Mouse (Mus musculus): ENCODE measurements around the gene Rps6kb2.
A peak's percentile ranks its signal among the peaks of the same experiment; 100 is the strongest.

The Rps6kb2 gene

DNA sequence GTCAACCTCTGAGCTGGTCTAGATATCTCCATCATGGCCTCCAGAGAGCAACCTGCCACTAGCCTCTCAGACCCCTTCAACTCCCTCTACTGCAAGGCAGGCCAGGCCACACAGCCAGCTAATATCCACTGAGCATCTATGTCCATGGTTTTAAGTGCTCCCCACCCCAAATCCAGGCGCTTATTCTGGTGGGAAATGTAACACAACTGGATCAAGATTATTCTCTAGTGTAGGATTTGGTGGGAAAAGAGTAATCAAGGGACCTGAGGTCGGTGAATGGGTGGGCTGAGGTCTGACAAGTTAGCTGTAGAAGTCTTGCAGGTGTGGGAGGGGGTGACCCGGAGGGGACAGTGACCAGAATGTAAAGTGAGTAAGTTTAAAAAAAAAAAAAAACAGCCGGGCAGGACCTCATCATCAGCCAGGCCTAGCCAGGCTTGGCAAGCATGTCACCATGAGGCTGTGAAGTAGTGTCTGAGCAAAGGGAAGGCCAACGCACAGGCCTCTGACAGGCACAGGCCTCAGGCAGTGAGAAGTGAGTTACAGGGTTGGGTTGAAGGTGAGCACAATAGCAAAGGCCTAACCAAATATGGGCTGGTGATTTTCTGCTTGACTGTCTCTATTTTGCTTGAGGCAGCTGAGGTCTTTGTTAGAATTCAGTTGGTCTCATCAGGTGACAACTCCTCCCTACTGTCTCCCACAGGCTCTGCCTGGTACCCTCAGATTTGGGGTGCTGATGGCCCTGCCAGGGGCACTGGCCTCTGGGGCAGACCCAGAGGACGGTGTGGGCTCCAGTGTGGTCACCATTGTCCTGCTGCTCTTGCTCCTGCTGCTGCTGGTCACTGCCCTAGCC lies 7.7 kb downstream of the Rps6kb2 start:
- DNase-seq (ENCODE audit: low spot score in 2 of 2) = no peak

DNA sequence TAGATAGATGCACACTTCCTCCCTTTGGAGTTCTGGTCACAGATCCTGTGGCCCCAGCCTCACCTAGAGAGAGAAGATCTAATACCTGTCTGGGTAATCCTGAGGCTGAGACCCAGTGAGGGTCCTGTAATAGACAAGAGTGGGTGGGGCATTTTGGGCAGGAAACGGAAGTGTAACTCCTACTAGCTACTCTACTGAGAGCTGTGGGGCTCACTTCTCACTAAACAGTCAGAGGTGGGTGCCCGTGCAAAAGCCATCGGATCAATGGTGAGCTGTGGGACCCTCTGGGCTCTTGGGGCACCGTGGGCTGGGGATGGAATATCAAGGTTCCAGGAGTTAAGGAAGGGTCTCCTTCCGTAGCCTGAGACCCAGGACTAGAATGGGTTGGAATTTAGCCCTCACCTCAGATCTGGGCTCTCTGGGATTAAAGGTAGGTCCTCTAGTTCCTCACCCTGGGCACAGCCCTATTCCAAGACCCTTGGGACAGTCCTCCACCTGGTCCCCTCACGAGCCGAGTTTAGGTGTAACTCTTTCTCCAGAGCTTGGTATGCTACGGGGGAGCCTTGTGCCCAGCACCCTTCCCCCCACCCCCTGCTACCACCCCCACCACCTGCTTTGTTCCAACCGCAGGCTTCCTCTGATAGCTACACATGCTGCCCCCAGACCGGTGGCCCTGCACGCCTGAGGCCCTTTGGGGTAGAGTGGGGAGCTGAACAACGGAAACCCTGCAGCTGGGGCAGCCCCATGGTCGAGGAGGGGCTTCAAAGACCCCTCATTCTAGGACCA lies 8.5 kb downstream of the Rps6kb2 start:
- DNase-seq (ENCODE audit: low spot score in 2 of 2) = no peak

DNA sequence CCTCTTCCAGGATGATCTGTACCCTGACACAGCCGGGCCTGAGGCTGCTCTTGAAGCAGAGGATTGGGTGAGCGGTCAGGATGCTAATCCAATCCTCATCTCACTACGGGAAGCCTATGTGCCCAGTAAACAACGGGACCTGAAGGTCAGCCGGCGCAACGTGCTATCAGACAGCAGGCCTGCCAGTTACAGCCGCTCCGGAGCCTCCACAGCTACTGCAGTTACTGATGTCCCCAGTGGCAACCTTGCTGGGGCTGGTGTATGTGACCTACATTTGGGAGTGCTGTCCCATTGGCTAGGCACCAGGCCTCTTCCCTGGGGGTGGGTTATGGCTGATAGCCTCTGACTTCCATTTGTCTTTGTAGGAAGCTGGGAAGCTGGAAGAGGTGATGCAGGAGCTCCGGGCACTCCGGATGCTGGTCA lies 9.9 kb downstream of the Rps6kb2 start, which contains the start of gene Ptprcap:
Ptprcap (plus strand) TSS at position 373 of the 423 bp plus-strand sequence.
- no peak for DNase-seq (ENCODE audit: low spot score in 2 of 2)

DNA sequence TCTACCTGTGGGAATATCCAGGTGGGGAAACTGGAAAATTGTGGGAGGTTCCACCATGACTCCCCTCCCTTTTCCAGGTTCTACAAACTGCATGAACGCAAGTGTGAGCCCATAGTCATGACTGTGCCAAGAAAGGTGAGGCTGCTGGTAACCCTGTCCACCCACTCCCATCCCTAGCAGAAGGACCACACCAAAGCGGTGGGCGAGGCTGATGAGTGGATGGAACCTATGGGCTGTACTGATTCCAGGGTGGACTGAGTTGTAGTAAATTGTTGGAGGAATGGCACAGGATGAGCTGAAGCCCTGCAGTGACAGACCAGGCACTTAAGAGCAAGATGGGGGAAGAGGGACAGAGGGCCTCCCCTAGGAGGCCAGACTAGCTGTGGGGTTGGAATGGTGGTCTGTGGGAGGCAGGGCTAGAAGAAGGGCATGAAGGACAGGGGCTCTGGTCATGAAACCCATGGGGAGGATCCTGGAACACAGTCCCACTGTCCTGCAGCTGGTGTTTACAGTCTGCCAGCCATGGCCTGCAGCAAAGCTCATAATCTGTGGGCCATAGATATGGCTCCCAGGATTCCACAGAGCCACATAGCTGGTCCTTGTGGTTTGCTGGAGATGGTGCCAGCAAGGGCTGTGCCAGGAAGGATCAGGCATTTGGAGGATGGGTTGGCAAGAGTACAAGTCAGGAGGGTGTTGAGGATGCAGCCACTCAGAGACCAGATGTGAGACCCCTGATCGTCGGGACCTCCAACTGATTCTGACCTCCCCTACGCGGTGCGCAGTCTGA lies 10.5 kb downstream of the Rps6kb2 start:
- no peak for DNase-seq (ENCODE audit: low spot score in 2 of 2)

DNA sequence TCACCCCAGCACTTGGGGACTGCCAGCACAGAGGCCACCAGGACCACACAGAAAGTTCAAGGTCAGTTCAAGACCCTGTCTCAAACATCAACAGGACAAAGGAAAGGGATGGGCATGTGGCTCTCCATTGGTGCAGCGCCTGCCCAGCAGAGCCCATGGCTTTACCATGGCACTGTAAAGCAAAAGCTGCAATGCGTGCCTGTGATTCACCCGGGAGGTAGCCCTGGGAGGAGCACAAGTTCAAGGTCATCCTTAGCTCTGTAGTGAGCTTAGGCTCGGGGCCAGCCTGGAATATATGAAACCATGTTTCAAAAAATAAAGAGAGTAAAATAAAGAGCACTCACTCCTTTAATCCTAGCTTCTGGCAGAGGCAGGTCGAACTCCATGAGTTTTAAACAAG lies 11.3 kb downstream of the Rps6kb2 start:
- no peak for DNase-seq (ENCODE audit: low spot score in 2 of 2)

GRCm38 (mm10) chr19:4151488-4151860 lies 11.7 kb downstream of the Rps6kb2 start:
- DNase-seq (ENCODE audit: low spot score in 2 of 2) = no peak

DNA sequence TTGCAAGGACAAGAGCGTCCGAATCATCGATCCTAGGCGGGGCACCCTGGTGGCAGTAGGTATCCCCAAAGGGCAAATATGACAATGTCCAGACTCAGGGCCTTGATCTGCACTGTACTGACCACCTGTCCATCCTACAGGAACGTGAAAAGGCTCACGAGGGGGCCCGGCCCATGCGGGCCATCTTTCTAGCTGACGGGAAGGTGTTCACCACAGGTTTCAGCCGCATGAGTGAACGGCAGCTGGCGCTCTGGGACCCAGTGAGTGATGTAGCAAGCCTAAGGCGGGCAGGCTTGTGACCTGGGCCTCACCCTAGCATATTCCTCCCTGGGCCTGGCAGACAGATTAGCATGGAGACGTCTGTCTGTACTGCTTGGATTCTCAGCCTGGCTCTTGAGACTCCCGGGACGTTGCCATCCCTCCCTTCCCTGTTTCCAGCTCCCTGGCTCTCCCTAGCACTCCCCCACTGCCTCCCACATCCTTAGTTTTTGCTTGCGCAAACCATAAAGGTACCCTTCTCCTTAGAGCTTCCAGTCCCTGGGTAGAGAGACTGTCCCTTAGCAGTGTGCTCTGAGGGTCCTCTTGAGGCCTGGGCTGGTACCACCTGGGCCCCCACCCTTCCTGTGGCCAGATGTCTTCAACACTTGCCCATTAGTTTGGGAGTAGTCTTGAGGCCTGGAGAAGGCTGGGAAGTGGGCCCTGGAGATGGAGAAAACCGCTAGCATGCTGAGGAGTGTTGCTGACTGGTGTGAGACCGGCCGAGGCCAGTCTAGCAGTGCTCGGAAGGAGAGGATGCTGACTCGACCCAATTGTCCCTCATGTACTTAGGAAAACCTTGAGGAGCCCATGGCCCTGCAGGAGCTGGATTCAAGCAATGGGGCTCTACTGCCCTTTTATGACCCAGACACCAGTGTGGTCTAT lies 12.3 kb downstream of the Rps6kb2 start:
- DNase-seq (ENCODE audit: low spot score in 2 of 2) = no peak

- no peak for DNase-seq (ENCODE audit: low spot score in 2 of 2)
Observed at GRCm38 (mm10) chr19:4149764-4150461, 13.2 kb downstream of the Rps6kb2 start.

- DNase-seq (ENCODE audit: low spot score in 2 of 2) = no peak
Observed at GRCm38 (mm10) chr19:4149283-4149682, 13.9 kb downstream of the Rps6kb2 start.

DNA sequence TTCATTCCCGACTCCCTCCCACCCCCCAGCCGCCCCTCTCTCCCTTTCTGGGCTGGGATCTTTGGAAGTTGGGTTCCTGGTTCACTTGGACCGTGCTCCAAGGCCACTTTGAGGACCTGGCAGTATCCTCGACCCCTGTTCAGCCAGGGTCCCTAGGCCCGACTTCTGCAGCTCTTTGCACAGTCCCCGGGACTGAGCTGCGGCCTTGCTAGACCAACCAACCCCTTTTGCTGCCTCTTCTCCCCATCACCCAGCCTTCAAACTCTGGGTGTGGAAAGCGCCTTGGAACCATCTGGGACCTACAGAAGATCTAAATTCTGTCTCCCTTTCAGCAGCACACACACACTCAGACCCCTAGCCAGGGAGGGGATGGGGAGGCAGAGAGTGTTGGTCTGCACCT lies 14.3 kb downstream of the Rps6kb2 start:
- DNase-seq (ENCODE audit: low spot score in 2 of 2) = no peak

DNA sequence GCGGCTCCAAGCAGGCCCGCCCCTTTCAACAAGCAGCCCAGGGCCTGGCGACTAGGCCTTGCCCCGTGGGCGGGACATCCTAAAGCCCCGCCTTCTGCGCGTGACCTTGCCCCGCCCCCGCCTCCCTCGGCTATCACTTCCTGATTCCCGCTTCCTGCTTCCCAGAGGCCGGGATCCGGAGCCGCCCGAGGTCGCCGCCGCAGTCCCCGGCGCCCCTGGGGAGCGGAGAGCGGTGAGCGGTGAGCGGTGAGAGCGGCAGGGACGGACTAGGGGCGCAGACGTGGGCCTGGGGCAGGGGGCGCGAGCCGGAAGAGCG lies 14.7 kb downstream of the Rps6kb2 start, which contains the start of gene Coro1b:
Coro1b (plus strand) TSS at position 129 of the 316 bp plus-strand sequence.
- DNase-seq (ENCODE audit: low spot score in 2 of 2) = peak; percentile 92 to 94

GRCm38 (mm10) chr19:4147782-4148490 lies 15.2 kb downstream of the Rps6kb2 start:
- no peak for DNase-seq (ENCODE audit: low spot score in 2 of 2)

DNA sequence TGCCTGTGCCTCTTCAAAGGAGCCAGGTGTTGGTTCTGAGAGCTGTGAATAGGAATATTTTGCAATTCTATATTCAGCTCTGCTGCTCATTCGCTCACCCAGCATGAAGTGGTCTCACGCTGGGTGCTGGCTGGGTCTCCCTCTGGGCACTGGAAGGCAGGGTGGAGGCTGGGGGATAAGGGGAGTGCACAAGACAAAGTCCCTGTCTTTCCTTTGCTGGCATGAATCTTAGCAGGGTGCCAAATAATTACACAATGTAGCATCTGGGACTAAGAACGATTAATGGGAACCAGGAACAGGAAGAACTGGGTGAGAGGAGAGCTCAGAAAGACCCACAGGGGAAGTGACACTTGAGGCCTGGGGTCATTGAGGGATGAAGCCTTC lies 16.1 kb downstream of the Rps6kb2 start:
- no peak for DNase-seq (ENCODE audit: low spot score in 2 of 2)

DNA sequence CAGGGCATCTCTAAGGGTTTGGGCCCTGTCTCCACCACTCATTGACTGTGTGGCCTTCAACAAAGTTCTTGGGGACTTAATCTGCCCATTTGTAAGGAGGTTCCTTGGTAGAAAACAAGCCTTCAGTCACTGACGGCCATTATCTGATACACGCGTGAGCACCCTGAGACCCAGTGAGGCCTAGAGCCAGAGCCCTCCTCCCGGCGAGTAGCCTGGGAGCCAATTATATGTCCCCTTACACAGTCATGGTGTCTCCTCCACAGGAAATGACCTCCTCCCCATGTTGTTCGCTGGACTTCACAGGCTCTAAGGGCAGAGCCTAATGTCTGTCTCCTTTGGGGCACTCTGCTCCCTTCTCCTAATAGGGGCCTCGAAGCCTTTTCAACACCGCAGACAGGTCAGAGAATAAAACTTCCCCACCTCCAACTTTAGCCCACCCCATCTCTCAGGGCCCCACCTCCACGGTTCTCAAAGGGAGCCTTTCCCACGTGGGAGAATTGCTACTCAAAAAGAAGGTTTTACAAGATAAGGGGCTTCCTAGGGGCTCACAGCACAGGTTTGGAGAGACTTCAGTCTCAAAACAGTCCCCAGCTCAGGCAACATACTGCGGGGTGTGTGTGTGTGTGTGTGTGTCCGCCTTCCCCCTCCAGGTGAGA lies 16.7 kb downstream of the Rps6kb2 start:
- no peak for DNase-seq (ENCODE audit: low spot score in 2 of 2)

GRCm38 (mm10) chr19:4145936-4146335 lies 17.2 kb downstream of the Rps6kb2 start:
- DNase-seq (ENCODE audit: low spot score in 2 of 2) = no peak

DNA sequence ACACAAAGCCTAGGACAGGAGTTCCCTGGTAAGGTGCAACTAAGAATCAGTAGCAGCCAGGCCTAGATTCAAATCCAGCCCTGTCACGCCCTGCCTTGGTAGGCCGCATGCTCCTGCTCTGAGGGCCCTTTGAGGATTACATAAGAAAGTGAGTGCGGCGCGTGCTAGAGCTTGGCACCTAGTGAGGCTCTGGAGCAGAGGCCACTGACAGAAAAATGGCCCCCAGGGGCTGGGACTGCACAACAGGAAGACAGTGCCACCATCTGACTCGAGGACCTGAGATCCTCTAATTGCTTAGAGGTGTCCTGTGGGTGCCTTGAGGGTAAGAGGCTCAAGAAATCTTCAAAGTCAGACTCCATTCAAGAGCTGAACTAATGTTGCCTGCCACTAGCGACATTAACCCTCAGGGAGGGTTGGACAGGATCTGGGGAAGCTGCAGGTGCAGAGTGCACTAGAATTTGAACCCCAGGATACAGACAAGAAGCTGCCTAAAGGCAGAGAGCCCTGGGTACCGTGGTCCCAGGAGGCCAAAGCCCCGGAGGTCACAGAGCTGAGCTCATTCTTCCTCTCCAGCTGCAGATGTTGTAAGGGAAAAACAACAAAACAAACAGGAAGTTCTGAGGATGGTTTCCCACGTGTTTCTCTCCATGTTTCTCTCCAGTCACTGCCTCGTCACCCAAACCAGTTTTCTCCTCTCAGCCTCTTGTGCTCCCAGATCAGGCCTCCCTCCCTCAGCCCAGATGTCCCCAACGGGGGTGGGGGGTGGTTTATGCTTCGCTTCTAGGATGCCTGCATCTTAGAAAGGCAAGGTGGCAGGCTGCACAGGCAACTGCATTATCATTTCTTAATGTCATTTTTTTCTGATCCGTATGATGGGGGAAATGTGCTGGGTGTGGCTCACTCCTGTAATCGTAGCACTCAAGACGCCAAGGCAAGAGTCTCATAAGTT lies 18.3 kb downstream of the Rps6kb2 start:
- no peak for DNase-seq (ENCODE audit: low spot score in 2 of 2)

- DNase-seq (ENCODE audit: low spot score in 2 of 2) = no peak
Observed at GRCm38 (mm10) chr19:4143759-4144268, 19.3 kb downstream of the Rps6kb2 start, which contains the start of gene Cabp4. TSS of gene Cabp4 (minus strand) at chr19:4144033.

Measured in right cerebral cortex, postnatal 36 days (tissue).